Mouse (Mus musculus) kidney, postnatal 0 days (tissue): ENCODE data around the gene Syce2. TPM values are rescaled to one million over a fixed set of nuclear protein-coding genes. Genes with fewer than 3 reads are reported as not detected.
A peak's percentile ranks its signal among the peaks of the same experiment; 100 is the strongest.

Source experiments
- ATAC-seq: fragments of 200-750 bp; cut with Nextera tagmentation; replicated peaks from 2 replicates; pipeline ENCODE4 v1.8.0; 2017; ENCODE audit warnings: low read depth, moderate number of reproducible peaks, moderate TSS enrichment, moderate library complexity; ENCODE audit not compliant: low FRiP score
- DNase-seq: peaks from one replicate; pipeline ENCODE4 v3.0.0-alpha.2; 2016; ENCODE audit warnings: low spot score
- H3K27ac ChIP-seq: fragments of 300-500 bp; sonication (generic); 2 replicates; pipeline ENCODE4 v1.5.1; 2014; ENCODE audit warnings: mild to moderate bottlenecking
- H3K27me3 ChIP-seq: fragments of 300-500 bp; sonication (generic); 2 replicates; pipeline ENCODE4 v1.6.1; 2014; ENCODE audit warnings: low read length, mixed read lengths; ENCODE audit not compliant: insufficient read depth
- H3K36me3 ChIP-seq: fragments of 300-500 bp; sonication (generic); 2 replicates; pipeline ENCODE4 v1.6.1; 2014; ENCODE audit warnings: low read length, mixed read lengths; ENCODE audit not compliant: insufficient read depth
- H3K4me1 ChIP-seq: fragments of 300-500 bp; sonication (generic); replicated peaks from 2 replicates; pipeline ENCODE4 v1.6.1; 2014; ENCODE audit warnings: antibody characterized with exemption, low read length, mixed read lengths; ENCODE audit not compliant: insufficient read depth
- H3K4me2 ChIP-seq: fragments of 300-500 bp; sonication (generic); 2 replicates; pipeline ENCODE4 v1.6.1; 2014; ENCODE audit warnings: mild to moderate bottlenecking, low read length, moderate library complexity, mixed read lengths
- H3K4me3 ChIP-seq: fragments of 300-500 bp; sonication (generic); replicated peaks from 2 replicates; pipeline ENCODE4 v1.5.1; 2014; ENCODE audit warnings: low read depth, low read length
- H3K9ac ChIP-seq: fragments of 300-500 bp; sonication (generic); 2 replicates; pipeline ENCODE4 v1.6.1; 2014; ENCODE audit warnings: low read depth, low read length
- H3K9me3 ChIP-seq: fragments of 300-500 bp; sonication (generic); replicated peaks from 2 replicates; pipeline ENCODE4 v1.6.1; 2016; ENCODE audit warnings: low read length, inconsistent platforms, mixed read lengths
- CTCF ChIP-seq: IDR thresholded peaks from 2 replicates; pipeline ENCODE4 v1.5.1; 2016; ENCODE audit warnings: antibody characterized with exemption, low read depth, mild to moderate bottlenecking, moderate library complexity
- WGBS: fragments of 180-500 bp; shearing (Covaris S2); extraction: QIAGEN DNeasy Blood & Tissue Kit; methylation state at CpG from one replicate; pipeline ENCODE4 v1.1.7; 2014; 5-methylcytosine and 5-hydroxymethylcytosine counted together
- polyA plus RNA-seq: library from polyadenylated mRNA; unstranded; fragments of >200 nt; fragmentation: Nextera tagmentation; extraction: Ambion mirVana; gene quantifications from 2 replicates; pipeline ENCODE4 v1.2.1, GENCODE M21; 2015

Syce2 gene
- polyA plus RNA-seq, 1 experiment from 2014 or later = 43.0 TPM

- H3K4me3 ChIP-seq = peak within 1 kb of the TSS; percentile 66
- H3K4me1 ChIP-seq = 0 out of 2 replicates have a peak, but pooled peaks cover 7% of the 10 kb centered on the region
- peak within 1 kb of the TSS; percentile 67 for H3K9ac ChIP-seq
- peak within 1 kb of the TSS; percentile 78 for H3K27ac ChIP-seq
- WGBS = under 1% methylated on average over 11 of the region's 11 CpGs
- ATAC-seq = peak; percentile 96
- no peaks in the 10 kb centered on the region for H3K9me3 ChIP-seq
- H3K36me3 ChIP-seq = peaks cover 7% of the 10 kb centered on the region; the same call in 1 of the 2 replicates
- H3K27me3 ChIP-seq = no peaks in the 10 kb centered on the region
- DNase-seq = peak; percentile 99
- TF ChIP-seq CTCF = peak; percentile 19; the same call in 1 of the 2 replicates
- peak within 1 kb of the TSS; percentile 94 for H3K4me2 ChIP-seq
These were observed 21.8 kb downstream of the Syce2 start, which contains the start of gene Gcdh for GRCm38 (mm10) chr8:84893709-84894134. Gene Gcdh (minus strand): TSS chr8:84893921.

- 83% methylated on average over 5 of the region's 5 CpGs for WGBS
- Histone ChIP-seq H3K9me3 (no peaks in the 10 kb centered on the region), H3K36me3 (peaks cover 1% of the 10 kb centered on the region; the same call in 1 of the 2 replicates), H3K4me2 (no peak overlapping the region), H3K27ac (no peak overlapping the region), H3K27me3 (no peaks in the 10 kb centered on the region), H3K4me1 (0 out of 2 replicates have a peak, but pooled peaks cover 7% of the 10 kb centered on the region), H3K4me3 (no peak overlapping the region), H3K9ac (no peak overlapping the region)
- DNase-seq = no peak
- no peak for ATAC-seq
- no peak for TF ChIP-seq CTCF
These were observed 24.1 kb downstream of the Syce2 start for GRCm38 (mm10) chr8:84895963-84896362.

- no peak for ATAC-seq
- Histone ChIP-seq H3K4me2 (no peak overlapping the region), H3K9me3 (no peaks in the 10 kb centered on the region), H3K27me3 (no peaks in the 10 kb centered on the region), H3K9ac (no peak overlapping the region), H3K4me3 (no peak overlapping the region), H3K27ac (no peak overlapping the region), H3K36me3 (no peaks in the 10 kb centered on the region), H3K4me1 (no peaks in the 10 kb centered on the region; the same call in 1 of the 2 replicates)
- TF ChIP-seq CTCF = no peak
- 78% methylated on average over 4 of the region's 4 CpGs for WGBS
- DNase-seq = no peak
These were observed 29.2 kb downstream of the Syce2 start for GRCm38 (mm10) chr8:84901071-84901470.

- peak within 1 kb of the TSS; percentile 59 for H3K4me3 ChIP-seq
- H3K9me3 ChIP-seq = no peaks in the 10 kb centered on the region
- no peaks in the 10 kb centered on the region; the same call in 1 of the 2 replicates for H3K4me1 ChIP-seq
- H3K4me2 ChIP-seq = peak within 1 kb of the TSS; percentile 100
- peak within 1 kb of the TSS; percentile 78 for H3K9ac ChIP-seq
- no peak for TF ChIP-seq CTCF
- no peaks in the 10 kb centered on the region for H3K27me3 ChIP-seq
- DNase-seq = no peak
- H3K27ac ChIP-seq = peak within 1 kb of the TSS; percentile 58
- 80% methylated on average over 3 of the region's 3 CpGs for WGBS
- no peak for ATAC-seq
- H3K36me3 ChIP-seq = no peaks in the 10 kb centered on the region
These were observed 29.8 kb downstream of the Syce2 start, which contains the start of gene Klf1 for GRCm38 (mm10) chr8:84901752-84902151. Gene Klf1 (plus strand): TSS chr8:84901928.

- Histone ChIP-seq H3K4me1 (no peaks in the 10 kb centered on the region; the same call in 1 of the 2 replicates), H3K9ac (peak overlapping the region; percentile 78), H3K4me3 (peak overlapping the region; percentile 59), H3K27ac (peak overlapping the region; percentile 58), H3K27me3 (no peaks in the 10 kb centered on the region), H3K36me3 (no peaks in the 10 kb centered on the region), H3K4me2 (peak overlapping the region; percentile 100), H3K9me3 (no peaks in the 10 kb centered on the region)
- WGBS = 4% methylated on average over 24 of the region's 24 CpGs
- no peak for TF ChIP-seq CTCF
- DNase-seq (peak; percentile 2), ATAC-seq (no peak)
These were observed 30.5 kb downstream of the Syce2 start for GRCm38 (mm10) chr8:84902367-84902919.

- Histone ChIP-seq H3K9ac (peak overlapping the region; percentile 78), H3K27ac (peak overlapping the region; percentile 58), H3K36me3 (no peaks in the 10 kb centered on the region), H3K4me1 (no peaks in the 10 kb centered on the region; the same call in 1 of the 2 replicates), H3K27me3 (no peaks in the 10 kb centered on the region), H3K4me3 (peak overlapping the region; percentile 59), H3K9me3 (no peaks in the 10 kb centered on the region), H3K4me2 (peak overlapping the region; percentile 100)
- peak; percentile 88 for TF ChIP-seq CTCF
- WGBS = under 1% methylated on average over 68 of the region's 68 CpGs
- peak; percentile 93 for DNase-seq
- peak; percentile 90 for ATAC-seq
These were observed 31.2 kb downstream of the Syce2 start for GRCm38 (mm10) chr8:84902920-84903661.
